Mouse (Mus musculus): Measurements from ENCODE around the gene Recql.

DNA sequence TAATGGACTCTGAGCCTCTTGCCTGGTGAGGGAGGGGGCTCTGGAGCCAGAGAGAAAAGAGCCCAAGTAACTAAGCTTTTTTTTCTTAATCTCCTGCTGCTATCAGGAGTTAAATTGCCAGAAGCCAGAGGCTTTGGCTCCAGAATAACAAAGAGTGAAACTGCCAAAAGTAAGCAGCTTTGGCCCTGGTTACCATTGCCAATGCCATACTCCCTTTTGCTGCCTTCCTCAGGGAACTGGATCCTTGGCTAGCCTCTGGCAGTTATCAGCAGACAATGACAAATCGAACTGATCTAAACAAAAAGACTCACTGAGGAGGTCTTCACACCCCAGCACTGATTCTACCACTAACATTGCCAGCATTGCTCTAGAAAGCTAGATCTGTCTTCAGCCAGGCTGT, 24.3 kb upstream of the Recql start:
- TF ChIP-seq HCFC1 (IDR thresholded peaks at IDR 0.05; ENCODE audit: borderline replicate concordance, insufficient read depth, low read length) = no peak
- TF ChIP-seq CHD2 (IDR thresholded peaks at IDR 0.05; ENCODE audit: low read depth, low read length) = no peak
- TF ChIP-seq MAFK (IDR thresholded peaks at IDR 0.05; ENCODE audit: insufficient read depth, low read depth, low read length) = no peak
